Mouse (Mus musculus) yolk sac, embryonic 10.5 days (tissue): ENCODE measurements around the gene Il2rb.

ENCODE experiments used
- DNase-seq: peaks from one replicate; pipeline ENCODE4 v3.0.0-alpha.2; 2017; ENCODE audit warnings: low spot score

The Il2rb gene

DNA sequence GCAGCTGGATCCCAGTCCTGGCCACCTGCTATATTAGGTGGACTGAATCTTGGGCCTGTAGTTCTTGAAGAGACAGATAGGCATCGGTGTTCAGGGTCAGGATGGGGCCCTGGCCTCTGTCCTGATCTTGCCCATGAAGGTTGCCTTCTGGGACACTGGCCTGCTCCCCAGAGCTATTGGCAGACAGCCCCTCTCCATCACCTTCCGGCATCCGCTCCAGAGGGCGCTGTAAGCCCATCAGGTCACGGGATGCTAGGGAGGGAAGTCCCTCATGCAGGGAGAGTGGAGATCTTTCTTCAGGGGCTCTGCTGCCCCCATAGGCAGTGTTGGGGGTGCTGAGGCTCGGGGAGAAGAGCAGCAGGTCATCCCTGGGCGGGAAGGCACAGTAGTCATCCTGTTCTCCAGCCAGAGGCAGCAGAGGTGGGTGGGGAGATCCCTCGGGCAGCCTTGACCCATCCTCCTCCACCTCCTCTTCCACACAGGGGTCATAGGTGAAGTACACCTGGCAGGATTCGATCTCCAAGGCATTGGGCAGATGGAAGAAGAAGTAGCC lies 13.5 kb downstream of the Il2rb start:
- no peak for DNase-seq

DNA sequence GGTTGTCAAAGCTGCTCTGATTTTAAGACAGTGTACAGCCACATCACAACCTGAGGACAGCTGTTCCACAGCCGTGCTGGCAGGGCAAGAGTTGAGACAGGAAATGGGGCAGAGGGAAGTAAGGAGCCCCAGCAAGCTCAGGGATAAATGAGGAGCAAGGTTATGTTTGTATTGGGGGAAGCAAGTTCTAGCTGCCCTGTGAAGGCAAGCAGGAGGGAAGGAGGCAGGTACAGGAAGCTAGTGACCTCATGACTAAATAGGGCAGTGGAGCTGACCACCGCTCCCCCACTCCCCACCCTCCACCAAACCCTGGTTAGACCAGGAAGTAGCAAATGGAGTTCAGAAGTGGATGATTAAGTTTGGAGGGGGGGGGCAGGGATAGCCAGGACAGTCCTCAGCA lies 14.1 kb downstream of the Il2rb start:
- no peak for DNase-seq

DNA sequence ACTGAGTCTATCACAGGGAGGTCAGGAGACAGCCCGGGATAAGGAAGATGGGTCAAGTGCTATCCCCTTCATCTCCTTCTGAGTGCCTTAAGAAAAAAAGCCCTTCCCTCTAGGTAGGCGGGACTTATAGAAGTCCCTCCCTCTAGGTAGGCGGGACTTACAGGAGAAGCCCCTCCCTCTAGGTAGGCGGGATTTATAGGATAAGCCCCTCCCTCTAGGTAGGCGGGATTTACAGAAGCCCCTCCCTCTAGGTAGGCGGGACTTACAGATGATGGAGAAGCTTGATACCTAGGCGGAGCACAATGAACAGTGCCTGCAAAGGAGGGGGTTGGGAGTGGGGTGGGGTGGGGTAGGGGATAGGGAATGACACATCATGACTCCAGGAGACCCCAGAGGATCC lies 15.0 kb downstream of the Il2rb start:
- DNase-seq, result no peak

DNA sequence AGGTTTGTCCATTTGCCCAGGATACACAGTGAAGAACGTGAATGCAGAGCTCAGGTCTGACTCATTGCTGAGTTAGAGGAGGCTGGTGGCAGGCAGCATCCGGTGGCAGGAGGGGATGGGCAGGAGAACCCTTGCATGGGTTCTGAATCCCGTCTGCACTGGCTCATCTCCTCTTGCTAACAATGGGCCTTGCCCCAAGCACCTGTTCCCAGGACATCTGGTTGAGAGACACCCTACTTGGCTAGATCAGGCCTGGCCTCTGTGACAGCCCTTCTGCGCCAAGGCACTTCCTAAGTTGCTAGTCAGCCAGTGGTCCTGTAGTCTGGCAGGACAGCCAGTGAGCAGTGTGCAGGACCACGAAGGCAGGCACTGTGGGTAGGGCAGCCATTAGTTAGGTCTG lies 15.6 kb downstream of the Il2rb start:
- DNase-seq, result no peak

DNA sequence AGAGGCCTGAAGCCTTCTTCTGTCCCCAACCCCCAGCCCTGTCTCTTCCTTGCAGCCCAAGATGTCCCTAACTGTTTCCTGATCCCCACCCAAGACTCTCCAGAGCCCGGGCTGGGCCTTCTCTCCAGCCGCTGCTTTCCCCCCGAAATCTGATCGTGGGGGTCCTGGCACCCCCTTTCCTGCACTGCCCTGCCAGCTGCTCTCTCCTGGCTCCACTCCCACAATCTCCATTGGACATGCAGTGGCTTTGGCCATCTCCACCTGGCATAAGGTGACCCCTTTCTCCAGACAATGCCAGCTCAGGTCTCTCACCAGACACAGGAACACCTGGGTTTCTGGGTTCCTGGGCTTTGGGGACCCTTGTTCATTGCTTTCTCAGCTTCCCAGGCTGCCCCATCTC lies 17.0 kb downstream of the Il2rb start:
- DNase-seq, result no peak

DNA sequence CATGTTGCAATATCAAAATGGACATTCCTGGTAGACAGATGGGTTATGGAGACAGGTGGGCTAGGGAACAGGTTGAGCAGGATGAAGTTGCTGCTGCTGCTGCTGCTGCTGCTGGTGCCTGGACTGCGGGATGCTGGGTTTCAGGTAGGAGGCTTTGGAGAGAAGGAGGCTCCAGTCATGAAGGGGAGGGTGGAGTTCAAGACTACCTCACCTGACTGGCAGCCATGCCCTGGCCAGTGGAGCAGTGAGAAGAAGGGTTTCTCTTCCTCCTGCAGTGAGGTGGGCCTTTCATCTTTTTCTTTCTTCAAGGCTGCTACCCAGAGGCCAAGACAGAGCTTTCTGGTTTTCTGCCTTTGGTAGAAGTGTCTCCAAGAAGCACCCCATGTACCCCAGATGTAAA lies 18.2 kb downstream of the Il2rb start:
- no peak for DNase-seq

DNA sequence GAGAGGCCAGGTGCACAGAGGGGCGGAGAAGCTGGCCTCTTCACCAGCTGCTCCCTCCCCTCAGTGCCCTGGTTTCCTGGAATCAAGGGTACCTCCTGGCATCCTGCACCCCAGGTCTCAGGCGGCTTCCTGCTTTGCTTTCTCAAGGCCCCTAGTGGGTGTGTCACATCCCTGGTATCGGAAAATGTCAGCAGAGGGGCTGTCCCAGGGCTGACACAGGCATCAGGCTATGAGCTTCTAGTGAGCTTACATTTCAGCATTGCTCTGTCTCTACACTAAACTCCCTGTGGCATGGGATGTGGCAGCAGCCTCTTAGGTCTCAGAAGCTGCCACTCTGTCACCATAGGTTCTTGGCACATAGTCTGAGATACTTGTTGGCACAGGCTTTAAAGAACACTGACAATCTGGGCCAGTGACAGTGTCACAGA lies 19.5 kb downstream of the Il2rb start:
- no peak for DNase-seq

DNA sequence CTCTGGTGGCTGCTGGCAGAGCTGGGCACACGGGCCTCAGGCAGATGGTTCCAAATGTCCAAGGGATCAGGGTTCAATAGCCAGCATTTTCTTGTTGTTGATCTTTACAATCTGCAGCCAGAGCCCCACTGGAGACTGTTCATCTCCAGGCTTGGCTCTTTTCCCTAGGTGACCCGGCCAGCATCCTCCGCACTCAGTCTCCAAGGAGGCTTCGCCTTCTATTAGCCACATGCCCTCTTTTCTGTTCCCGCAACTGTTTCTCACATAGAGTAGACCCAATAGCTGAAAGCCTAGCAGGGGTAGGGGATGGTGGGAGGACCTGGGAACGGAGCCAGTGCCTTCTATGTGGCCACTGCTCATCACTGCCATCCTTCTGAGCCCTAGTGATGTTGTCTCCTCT lies 21.6 kb downstream of the Il2rb start:
- DNase-seq, result no peak

DNA sequence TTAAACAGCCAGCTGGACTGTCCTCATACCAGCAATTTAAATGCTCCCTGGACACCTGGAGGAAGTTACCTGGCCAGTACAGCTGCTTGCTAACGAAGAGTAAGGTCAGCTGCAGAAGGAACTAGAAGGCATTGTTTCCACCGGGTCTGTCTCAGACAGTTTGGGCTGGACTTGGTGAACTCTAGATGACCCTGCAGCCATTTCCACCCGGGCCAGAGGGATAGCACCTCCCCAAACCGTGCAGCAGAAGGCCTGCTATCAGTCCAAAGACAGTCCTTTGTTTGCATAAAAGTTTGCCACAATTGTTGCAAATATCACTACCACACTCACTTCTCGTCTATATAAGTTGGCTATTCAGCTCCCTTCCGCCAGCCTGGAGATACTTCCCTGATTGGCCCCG lies 23.2 kb downstream of the Il2rb start:
- DNase-seq, result no peak

DNA sequence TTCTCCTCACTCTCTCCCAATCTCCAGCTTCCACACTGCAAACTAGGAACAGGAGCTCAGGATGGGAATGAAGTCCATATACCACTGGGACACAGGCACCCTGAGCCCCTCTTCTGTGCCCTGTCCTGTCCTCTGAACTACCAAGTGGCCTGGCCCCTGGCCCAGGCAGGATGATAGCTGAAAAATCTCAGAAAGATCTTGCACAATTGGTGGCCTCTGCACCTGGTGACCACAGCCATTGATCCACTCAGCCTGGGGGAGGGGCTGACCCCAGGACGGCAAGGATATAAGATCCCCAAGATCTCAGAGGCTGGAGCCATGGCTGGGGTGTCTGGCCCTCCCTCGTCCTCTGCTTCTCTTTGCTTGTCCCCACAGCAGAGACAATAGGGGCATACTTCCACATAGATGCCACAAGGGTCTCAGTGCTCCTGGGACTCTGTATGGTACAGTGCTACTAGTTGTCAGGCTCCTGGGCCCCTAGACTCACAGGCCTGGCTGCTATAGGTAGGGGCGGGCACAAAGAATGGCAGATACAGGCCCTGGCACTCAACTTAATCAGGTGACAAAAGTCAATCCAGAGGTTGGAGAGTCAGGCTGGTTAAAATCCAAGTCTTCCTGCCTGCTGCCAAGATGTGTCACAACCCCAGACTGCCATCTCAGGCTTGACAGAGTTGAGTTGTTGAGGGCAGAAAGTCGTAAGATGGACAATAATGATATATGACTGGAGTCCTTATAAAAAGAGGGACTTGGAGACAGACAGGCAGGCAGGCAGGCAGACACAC lies 24.4 kb downstream of the Il2rb start:
- no peak for DNase-seq

DNA sequence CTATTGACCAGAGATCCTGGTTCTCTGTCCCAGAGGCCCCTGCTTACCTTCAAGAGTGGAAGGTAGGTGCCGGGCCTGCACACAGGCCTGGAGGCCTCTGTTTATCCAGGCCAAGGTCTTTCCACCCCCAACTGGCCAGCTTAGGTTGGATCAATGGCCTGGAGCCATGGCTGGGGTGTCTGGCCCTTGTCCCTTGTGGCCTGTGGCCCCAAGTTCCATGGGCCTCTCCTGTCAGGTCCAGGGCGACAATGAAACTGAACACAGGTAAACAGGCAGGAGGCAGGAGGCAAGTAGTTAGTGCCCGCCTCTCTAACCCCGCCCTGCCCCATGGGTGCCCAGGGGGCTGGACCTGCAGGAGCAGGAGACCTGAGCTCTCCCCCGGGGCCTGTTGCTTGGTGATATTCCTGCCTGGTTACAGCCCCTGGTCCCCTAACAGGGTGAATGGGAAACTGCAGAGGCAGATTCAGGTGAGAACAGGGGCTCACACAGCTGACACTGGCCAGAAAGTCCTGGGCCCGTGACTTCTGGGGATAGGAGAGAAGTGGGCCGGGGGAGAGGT lies 26.6 kb downstream of the Il2rb start, which contains the start of gene Tmprss6:
Tmprss6 (minus strand) TSS at position 256 of the 559 bp plus-strand sequence.
- DNase-seq, result no peak

DNA sequence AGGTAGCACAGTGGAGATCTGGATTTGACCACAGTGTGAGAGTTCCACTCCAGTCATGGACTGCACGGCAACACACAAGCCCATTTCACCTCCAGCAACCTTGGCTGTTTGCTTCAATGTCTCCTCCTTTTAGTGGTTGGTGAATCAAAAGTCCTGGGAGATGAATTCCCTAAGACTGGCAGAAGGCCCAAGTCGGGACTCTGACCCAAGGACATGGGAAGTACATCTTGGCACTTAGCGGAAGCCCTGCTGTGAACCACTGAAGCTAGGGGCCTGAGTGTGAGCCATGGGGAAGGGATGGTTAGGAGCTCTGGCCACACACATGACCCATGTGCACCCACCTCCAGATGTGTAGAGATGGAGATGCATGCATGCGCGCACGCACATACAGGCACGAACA lies 27.5 kb downstream of the Il2rb start:
- no peak for DNase-seq

DNA sequence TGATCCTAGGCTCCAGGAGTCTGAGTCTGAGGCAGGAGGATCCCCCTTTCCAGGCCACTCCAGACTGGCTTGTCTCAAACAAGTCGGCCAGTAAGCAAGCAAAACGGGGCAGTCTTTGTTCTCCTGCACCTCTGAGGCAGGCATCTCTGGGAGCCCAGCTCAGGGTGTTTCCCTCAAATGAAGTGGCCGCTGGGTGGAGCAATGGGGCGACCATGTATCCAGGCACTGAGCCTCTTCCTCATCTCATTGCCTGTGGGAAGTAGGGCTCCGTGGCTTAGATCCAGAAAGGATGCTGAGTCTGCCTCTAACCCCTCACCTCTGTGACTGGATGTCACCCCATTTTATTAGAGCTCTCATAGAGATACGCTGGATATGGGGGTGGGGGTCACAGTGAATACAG lies 28.3 kb downstream of the Il2rb start:
- no peak for DNase-seq

DNA sequence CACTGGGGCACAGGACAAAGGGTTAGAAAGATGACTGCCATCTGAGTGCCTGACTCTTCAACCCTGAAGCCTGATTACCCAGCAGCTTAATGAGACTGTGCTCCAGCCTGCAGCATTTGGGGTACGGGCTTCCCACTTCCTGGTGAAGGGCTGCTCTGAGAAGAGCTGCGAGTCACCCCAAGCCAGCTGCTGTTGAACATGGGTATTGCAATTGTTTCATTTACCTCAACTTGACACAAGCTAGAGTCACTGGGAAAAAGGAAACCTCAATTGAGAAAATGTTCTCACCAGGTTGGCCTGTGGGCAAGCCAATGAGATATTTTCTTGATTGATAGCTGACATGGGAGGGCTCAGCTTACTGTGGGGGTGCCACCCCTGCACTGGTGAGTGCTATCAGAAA lies 32.1 kb downstream of the Il2rb start:
- DNase-seq, result no peak

DNA sequence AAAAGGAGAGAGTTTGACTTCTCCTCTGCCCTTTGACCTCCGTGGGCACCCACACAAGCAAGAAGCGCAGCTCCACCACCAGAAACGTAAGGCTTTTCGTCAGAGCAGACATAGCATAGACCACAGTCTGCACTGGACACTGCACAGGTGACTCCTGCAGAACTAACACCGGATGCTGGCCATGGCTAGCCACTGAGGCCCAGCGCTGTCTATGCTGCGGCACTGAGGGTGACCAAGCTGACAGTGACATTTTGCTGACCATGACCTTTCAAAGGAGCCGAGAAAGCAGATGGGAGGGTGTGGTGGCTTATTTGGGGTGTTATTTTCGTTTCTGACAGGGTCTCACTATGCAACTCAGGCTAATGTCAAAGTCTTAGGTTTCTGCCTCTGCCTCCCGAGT lies 37.9 kb downstream of the Il2rb start:
- no peak for DNase-seq

DNA sequence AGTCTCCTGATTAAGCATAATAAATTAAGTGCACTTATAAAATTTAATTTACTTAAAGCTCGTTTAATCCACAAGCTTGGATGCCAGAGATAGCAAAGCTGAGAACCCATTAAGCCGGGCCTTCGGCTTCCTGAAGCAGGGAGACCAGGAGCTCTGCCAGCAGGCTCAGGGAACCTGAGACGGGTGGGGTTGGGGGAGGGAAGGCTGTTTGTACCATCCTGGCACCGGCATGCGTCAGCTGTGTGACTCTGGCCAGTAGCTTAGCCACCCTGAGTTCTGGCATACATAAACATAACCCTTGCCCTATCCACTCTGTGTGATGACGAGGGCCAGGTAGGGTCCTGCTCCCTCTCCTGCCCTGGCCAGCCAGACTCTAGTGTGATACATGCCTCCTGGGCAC lies 39.0 kb downstream of the Il2rb start:
- DNase-seq, result no peak

DNA sequence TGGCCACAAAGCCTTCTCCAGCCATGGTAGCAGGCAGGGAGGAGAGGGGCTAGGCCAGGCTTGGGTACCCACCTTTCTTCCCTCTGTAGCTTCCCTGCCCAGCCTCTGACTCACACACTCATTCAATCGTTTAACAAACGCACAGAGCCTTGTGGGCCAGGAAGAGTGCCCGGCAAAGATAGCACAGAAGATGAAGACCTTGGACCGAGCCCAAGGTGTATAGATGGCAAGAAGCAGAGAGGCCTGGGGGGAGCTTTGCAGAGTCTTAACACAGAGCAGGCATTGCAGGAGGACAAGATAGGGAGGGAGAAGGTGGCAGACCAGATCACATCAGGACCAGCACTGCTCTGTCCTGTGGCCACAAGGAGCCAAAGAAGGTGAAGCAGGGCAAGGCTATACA lies 39.9 kb downstream of the Il2rb start:
- DNase-seq, result no peak

DNA sequence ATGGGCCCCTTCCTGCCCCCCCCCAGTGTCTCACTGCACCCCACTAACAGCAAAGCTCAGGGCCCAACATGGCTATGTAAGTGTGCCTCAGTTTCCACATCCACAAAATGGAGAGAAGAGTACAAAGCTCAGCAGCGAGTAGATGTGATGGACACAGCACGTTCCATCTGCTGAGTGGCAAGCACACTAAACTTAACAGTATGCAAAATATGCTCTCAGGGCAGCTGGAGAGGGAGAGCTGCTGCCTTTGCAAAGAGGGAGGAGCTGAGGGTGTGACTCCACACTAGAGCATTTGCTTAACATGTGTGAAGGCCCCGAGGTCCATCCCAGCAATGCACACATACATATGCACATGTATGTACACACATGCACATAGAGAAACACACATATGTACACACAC lies 42.1 kb downstream of the Il2rb start:
- DNase-seq, result no peak

DNA sequence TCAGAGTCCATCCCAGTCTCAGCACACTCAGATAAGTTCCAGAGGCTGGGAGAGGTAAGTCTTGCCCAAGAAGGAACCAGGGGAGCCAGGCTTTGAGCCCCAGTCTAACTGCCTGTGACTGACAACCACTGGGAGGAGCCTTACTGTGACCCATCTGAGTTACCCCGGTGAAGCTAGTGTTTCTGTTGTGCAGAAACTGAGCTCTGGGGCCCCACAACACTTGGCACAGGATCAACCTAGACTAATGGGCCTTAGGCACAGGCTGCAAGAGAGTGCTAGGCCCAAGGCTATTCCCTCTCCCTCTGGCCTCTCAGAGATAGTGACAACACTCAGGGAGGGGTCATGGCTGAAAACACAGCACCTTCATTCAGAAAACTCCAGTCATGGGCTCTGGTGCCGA lies 43.9 kb downstream of the Il2rb start:
- no peak for DNase-seq

DNA sequence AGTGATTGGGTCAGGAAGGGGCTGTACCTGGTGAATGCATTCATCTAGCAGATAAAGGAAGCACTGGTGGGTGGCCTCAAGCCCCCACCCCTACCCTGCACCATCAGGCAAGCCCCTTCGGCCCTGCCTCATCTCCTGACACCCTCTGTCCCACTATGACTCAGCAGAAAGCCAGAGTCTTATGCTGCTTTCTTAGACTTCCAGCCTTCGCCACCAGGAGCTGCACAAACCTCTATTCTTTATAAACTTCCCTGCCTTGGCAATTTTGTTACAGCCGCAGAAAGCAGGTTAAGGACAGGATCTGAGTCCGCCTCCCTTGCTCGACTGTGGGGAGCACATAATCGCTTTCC lies 44.7 kb downstream of the Il2rb start:
- DNase-seq, result no peak

DNA sequence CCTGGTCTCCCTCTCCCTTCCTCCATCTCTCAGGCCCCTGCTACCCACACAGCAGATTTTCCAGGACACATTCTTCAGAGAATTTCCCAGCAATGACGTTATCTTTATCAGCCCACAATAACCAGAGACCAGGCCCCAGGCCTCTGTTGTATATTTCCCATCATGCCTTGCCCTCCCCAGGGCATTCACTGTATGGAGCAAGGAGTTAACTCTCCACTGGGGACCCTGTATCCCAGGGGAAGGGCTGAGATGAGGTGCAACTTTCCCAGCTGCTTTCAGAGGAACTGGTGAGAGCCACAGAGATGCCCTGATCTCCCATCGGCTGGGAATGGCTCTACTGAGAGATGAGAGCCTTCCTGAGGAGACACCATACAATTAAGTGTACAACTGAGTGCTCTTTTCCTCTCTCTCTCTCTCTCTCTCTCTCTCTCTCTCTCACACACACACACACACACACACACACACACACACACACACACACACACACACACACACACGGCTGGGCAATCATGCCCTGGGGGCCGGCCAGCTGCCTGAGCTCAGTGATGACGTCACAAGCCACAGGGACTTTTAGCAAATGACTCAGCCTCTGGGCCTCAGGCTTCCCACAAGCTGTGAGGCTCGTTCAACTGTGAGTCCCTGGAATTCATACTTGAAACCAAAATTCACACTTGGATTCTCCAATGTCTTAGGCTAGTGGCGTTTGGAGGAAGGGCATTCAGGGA lies 45.2 kb downstream of the Il2rb start:
- peak; percentile 49 for DNase-seq

DNA sequence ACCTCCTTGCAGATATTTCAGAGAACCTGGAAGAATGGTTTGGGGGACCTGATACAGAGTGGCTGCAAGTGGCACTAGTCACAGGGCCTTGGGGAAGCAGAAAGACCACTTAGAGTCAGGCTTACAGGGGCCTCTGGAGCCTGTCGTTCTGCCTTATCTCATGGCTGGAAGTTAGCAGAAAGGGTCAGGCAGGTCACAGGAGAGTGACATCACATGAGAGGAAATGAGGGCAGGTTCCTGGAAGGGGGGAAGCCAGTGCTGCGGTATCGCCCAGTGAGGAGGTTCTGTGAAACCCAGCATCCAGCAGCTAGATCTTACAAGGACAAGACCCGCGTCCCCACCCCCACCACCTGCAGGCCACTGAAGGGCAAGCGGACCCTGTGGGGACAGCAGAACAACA lies 45.9 kb downstream of the Il2rb start:
- DNase-seq, result peak; percentile 80
